Mouse (Mus musculus) macrophage (primary cell): ENCODE results near the gene AA467197. TPM values are rescaled to one million over a fixed set of nuclear protein-coding genes. Genes with fewer than 3 reads are reported as not detected.

ENCODE experiments used
- H3K27ac ChIP-seq: fragments of 350-480 bp; formaldehyde crosslinking; 2 replicates; pipeline ENCODE4 v1.9.0; 2021
- H3K36me3 ChIP-seq: fragments of 350-480 bp; formaldehyde crosslinking; 2 replicates; pipeline ENCODE4 v1.9.0; 2021; ENCODE audit errors: inconsistent target
- H3K4me3 ChIP-seq: fragments of 350-480 bp; formaldehyde crosslinking; 2 replicates; pipeline ENCODE4 v1.9.0; 2021; ENCODE audit errors: inconsistent target
- H3K79me2 ChIP-seq: fragments of 350-480 bp; formaldehyde crosslinking; 2 replicates; pipeline ENCODE4 v1.9.0; 2021; ENCODE audit errors: inconsistent target
- WGBS: methylation state at CpG from one replicate; pipeline ENCODE4 v1.1.7; 2026; ENCODE audit warnings: inconsistent platforms; ENCODE audit not compliant: missing documents; 5-methylcytosine and 5-hydroxymethylcytosine counted together
- polyA plus RNA-seq: library from polyadenylated mRNA; stranded (reverse); fragments of 250-400 nt; gene quantifications from 3 replicates; pipeline ENCODE4 v1.2.4, GENCODE M21; 2018; ENCODE audit warnings: inconsistent platforms

AA467197 gene
- polyA plus RNA-seq, 1 experiment from 2014 or later: 1.6 TPM

DNA sequence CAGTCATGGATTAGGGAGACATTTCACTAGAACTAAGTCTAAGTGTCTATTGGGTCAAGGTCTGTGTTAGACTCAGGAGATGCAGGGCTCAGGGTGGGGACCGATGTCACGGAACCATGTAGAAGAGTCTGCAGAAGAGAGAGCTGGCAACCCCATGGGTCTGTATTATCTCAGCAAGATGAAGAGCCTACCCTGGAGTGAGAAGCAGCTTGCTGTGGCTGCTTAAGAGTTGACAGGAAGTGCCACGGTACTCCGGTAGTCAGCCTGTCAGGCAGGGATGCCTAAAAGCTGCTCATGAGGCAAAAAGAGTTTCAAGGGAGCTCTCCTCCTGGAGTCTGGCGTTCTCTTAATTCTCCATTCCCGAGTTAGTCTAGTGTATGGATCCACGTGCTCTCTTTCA is 23.0 kb downstream of the AA467197 start:
- Histone ChIP-seq H3K36me3 (no peaks in the 10 kb centered on the region), H3K79me2 (no peaks in the 10 kb centered on the region), H3K27ac (no peak overlapping the region), H3K4me3 (no peak overlapping the region)
- WGBS: 78% methylated on average over 5 of the region's 7 CpGs

DNA sequence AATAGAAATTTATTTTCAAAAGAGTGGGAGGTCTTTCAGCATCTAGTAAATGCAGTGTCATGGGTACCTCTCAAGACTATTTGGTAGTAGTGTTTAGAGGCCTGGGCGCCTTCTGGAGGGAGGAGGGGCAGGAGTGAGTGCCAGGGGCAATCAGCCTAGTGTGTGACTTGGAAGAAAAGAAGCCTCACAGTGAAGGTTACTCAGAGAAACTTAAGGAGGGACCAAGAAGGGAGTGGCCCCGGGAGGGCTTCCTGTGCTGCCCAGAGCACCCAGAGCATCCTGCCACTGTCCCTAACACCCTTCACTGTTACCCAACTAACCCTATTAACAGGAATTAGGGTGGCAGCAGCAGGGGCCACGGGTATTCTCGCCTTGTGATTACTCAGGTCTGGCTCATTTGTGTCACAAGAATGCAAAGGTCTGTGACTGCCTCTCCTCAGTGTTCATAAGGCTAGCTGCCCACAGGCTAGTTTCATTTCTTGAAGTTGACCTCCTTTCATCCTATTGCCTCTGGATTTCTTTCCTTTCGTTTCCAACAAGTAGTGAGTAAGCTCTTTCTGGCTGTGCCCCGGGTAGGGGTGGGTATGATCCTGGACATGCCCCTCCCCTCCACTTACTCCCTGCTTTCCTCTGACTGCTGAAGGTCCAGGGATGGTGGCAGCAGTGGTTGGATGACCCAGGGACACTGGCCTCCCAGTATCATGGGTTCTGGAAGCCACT is 28.6 kb downstream of the AA467197 start:
- H3K79me2 ChIP-seq: no peaks in the 10 kb centered on the region
- WGBS: 30% methylated on average over 6 of the region's 6 CpGs
- H3K36me3 ChIP-seq: no peaks in the 10 kb centered on the region
- H3K4me3 ChIP-seq: no peak overlapping the region
- no peak overlapping the region for H3K27ac ChIP-seq

DNA sequence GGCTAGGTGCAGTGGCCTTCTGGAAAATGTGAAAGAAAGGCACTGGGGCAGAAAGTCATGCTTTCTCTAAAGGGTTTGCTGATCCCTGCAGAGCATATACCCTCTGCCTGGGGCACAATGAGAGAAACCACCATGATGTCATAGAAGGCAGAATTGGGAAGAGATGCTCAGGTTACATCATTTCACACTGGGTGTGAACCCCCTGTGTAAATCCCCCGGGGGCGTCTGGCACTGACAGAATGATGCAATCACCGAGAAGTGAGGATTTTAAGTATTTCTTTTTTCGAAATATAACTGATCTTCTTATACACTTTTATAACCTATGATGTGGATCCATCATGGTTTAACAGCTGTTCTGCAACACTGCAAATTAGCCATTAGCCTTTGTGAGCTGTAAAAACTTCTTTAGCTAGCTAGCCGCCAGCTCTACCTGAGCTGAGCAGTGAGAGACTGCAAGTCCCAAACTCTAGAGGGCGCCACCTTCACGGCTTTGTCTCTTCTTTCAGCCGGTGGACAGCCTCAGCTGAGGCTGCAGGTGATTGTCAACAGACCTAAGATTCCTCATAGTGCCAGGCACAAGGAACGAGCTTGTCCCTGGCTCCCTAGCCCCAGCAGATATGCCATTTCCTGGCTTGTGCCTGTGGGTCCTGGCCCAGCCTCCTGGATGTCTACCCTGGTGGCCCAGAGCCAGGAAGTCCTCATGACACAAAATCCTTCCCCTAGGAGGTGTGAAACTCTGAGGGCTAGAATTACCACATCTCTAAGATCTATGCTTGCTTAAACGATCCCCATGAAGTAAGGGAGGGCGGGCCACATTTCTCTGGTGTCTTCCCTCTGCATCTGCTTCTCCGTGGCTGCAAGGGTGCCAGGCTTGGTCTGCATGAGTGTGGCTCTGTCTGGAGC is 29.4 kb downstream of the AA467197 start:
- H3K27ac ChIP-seq: no peak overlapping the region
- H3K79me2 ChIP-seq: no peaks in the 10 kb centered on the region
- no peaks in the 10 kb centered on the region for H3K36me3 ChIP-seq
- WGBS: 19% methylated on average over 12 of the region's 12 CpGs
- H3K4me3 ChIP-seq: no peak overlapping the region

DNA sequence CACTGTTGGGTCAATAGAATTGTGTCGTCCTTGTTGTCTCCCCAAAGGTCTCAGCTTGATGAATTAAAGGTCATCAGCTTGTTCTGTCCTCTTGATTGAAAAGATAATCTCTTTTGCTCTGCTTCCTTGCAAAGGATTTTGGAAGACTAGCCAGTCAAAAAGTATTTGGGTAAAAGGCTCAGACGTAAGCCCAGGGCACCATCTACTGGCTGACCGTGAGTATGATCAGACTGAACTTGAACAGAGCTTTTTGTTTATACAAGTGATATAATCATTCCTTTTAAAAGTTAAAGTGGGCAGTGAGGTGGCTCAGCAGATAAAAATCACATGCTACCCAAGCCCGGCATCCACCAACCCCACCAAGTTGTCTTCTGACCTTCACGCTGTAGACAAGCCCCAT is 31.1 kb downstream of the AA467197 start:
- Histone ChIP-seq H3K4me3 (no peak overlapping the region), H3K27ac (no peak overlapping the region), H3K36me3 (no peaks in the 10 kb centered on the region), H3K79me2 (no peaks in the 10 kb centered on the region)
- 17% methylated on average over 5 of the region's 5 CpGs for WGBS

DNA sequence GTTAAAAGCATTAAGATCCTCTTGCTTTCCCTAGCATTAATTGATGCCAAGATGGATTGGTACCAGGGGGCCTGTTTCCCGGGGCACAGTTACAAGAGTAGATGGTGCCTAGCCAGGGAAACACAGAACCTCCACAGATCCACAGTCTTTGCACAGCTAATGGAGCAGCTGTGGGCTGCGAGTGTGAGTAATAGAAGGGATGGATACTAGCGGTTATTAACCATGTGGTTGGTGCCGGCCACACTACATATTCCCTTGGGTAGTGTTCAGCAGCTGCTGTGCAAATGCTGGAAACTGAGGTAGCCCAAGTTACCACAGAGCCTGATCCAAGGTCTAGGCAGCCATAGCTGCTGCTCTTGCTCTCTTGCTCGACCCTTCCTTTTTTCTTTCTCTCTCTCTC is 34.9 kb downstream of the AA467197 start:
- Histone ChIP-seq H3K4me3 (no peak overlapping the region), H3K36me3 (no peaks in the 10 kb centered on the region), H3K79me2 (no peaks in the 10 kb centered on the region), H3K27ac (no peak overlapping the region)
- 88% methylated on average over 5 of the region's 5 CpGs for WGBS

DNA sequence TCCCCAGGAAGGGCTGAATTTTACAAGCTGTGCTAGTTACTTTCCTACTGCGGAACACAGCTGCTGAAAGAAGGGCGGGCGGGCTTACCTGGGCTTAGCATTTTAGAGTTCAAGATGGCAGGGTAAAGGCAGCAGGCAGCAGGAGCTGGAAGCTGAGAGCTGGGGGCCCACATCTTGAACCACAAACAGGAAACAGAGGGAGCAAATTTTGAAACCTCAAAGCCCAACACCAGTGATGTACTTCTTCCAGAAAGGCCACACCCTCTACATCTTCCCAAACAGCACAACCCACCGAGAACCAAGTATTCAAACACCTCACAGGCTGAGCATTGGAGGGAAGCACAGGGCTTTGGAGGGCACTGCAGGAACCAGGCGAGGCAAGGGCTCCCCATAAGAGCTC is 36.1 kb downstream of the AA467197 start:
- Histone ChIP-seq H3K27ac (no peak overlapping the region), H3K36me3 (no peaks in the 10 kb centered on the region), H3K4me3 (no peak overlapping the region), H3K79me2 (no peaks in the 10 kb centered on the region)
- WGBS: 9% methylated on average over 5 of the region's 5 CpGs

DNA sequence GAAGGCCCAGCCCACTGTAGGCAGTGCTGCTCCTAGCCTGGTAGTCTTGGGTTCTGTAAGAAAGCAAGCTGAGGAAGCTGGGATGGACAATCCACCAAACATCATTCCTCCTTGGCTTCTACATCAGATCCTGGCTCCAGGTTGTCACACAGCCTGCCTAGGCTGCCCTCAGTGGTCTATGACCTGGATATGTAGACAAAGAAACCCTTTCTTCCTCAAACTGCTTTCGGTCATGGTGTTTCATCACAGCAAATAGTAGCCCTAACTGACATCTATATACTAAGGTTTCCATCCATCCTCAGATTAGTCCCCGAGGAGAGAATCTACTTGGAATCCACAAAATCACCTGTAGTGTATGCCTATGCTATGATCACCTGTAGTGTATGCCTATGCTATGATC is 38.3 kb downstream of the AA467197 start:
- 39% methylated on average over 2 of the region's 2 CpGs for WGBS
- Histone ChIP-seq H3K27ac (no peak overlapping the region), H3K36me3 (no peaks in the 10 kb centered on the region), H3K4me3 (no peak overlapping the region), H3K79me2 (no peaks in the 10 kb centered on the region)

DNA sequence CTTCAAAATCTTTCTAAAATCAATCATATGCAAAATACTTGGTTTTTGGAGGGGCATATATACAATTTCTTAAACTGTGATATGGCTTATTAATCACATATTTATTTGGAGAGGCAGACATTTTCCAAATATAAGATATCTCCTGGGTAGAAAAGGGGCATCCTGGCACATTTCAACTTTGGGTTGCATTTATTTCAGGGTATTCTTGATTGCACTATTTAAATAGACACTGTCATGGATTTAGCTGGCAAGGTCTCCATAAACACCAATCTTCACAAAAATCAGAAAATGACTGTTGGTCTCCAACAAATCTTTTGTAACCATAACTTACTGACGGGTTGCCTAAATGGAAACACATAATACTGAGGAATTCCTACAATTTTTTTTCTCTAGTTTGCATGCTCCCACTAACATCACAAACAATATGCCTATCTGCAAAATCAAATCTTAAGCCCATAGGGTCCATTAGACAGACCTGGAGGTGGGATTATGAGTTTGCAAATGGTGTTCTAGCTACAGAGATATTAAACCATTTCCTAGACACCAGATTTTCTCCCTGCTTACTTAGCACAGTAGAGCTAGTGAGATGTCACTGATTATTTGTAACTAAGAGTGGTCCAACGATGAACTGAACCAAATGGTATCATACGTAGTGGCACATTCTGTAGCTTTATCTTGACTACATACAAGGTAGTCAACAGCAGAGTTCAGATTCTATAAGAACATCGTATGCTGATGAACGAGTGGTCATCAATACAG is 44.8 kb downstream of the AA467197 start:
- WGBS: 90% methylated on average over 5 of the region's 5 CpGs
- no peaks in the 10 kb centered on the region for H3K36me3 ChIP-seq
- no peak overlapping the region for H3K4me3 ChIP-seq
- no peak overlapping the region for H3K27ac ChIP-seq
- H3K79me2 ChIP-seq: no peaks in the 10 kb centered on the region

DNA sequence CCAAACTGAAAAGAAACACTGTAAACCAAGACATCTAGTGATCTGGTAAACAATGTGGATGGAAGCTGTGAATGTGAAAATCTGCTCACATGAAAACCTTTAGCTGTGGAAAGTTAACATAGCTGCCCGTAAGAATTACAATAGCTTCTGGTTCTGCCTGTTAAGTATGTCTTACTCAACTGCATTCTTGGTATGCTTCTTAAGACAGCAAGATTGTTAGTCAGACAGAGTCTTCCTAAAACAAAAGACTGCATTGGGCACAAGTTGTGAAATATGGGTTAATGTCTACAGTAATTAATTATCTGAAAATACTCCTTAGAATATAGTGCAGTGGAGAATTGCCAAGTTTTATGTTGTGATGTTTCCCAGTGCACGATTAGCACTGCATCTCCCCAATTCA is 45.7 kb downstream of the AA467197 start:
- Histone ChIP-seq H3K79me2 (no peaks in the 10 kb centered on the region), H3K27ac (no peak overlapping the region), H3K4me3 (no peak overlapping the region), H3K36me3 (no peaks in the 10 kb centered on the region)
- 83% methylated on average over 2 of the region's 2 CpGs for WGBS

DNA sequence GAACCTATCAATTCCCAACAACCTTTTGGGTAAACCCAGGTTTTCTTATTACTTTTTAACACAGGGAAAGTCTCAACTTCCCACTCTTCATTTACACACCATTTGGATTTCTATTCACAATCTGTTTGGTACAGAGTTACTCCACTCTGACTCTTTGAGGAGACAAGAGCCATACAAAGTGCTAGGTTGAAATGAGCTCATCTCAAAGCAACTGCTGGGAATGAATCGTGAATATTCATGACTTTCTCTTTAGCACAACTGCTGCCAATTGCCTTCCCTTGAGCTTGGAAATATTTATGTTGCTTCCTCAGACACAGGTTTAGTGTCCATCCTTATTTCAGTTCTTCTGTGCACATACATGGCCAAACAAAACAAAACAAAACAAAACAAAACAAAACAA is 46.9 kb downstream of the AA467197 start:
- Histone ChIP-seq H3K27ac (no peak overlapping the region), H3K79me2 (no peaks in the 10 kb centered on the region)
- 93% methylated on average over 1 of the region's 1 CpGs for WGBS

DNA sequence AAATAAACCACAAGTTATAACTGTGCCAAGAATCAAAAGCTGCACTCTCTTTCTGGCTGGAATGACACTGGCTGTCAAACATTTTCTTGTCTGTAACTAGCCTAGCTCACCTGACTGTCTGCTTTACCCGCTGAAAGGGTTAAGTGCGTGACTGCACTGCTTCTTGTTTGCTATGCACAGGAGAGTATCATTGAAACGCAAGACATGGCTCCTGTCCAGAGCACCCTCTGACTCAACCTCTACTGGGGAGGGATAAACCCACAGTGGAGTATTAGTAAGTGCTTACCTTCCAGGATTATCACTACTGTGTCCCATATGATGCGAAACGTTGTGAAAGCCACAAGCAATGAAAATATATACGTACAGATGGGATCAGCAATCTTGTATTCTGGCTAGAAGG is 49.9 kb downstream of the AA467197 start:
- WGBS: 91% methylated on average over 6 of the region's 6 CpGs
- no peaks in the 10 kb centered on the region for H3K79me2 ChIP-seq
- H3K4me3 ChIP-seq: no peak overlapping the region
- H3K27ac ChIP-seq: no peak overlapping the region
- H3K36me3 ChIP-seq: no peaks in the 10 kb centered on the region

More for the DNA sequence above, 46.9 kb downstream of the AA467197 start:
- no peak overlapping the region for H3K4me3 ChIP-seq
- H3K36me3 ChIP-seq: no peaks in the 10 kb centered on the region

Other genes starting within 250 kb of the AA467197 start
- 7.0 to 11.5 TPM (median 10.0 TPM) in 3 replicates for gene Slc28a2, start 210.5 kb upstream of the AA467197 start, polyA plus RNA-seq
- 0.04 TPM in 1 of 3 replicates, not detected in the others for gene Gm14085, start 152.0 kb upstream of the AA467197 start, polyA plus RNA-seq
- gene Gatm, start 25.7 kb upstream of the AA467197 start, polyA plus RNA-seq: 26.1 to 69.5 TPM (median 54.1 TPM) in 3 replicates
- gene Slc30a4, start 65.7 kb downstream of the AA467197 start, polyA plus RNA-seq: 2.5 to 4.7 TPM (median 3.1 TPM) in 3 replicates
- 46.9 to 66.1 TPM (median 61.2 TPM) in 3 replicates for gene Bloc1s6, start 101.5 kb downstream of the AA467197 start, polyA plus RNA-seq
- gene Sqor, start 128.3 kb downstream of the AA467197 start, polyA plus RNA-seq: 40.5 to 43.9 TPM (median 43.6 TPM) in 3 replicates